Mouse (Mus musculus): ENCODE data around the gene Tbkbp1. TPM values are rescaled to one million over a fixed set of nuclear protein-coding genes. Genes with fewer than 3 reads are reported as not detected.
"Not testable (repeated sequence)": the region's sequence is repeated elsewhere in the genome, so short reads cannot be mapped to it uniquely, and the experiment has no call there.

Tbkbp1 gene
- polyA plus RNA-seq (2015; fragmentation: Nextera tagmentation; extraction: Ambion mirVana) = 4.9 TPM in 2 replicates

DNA sequence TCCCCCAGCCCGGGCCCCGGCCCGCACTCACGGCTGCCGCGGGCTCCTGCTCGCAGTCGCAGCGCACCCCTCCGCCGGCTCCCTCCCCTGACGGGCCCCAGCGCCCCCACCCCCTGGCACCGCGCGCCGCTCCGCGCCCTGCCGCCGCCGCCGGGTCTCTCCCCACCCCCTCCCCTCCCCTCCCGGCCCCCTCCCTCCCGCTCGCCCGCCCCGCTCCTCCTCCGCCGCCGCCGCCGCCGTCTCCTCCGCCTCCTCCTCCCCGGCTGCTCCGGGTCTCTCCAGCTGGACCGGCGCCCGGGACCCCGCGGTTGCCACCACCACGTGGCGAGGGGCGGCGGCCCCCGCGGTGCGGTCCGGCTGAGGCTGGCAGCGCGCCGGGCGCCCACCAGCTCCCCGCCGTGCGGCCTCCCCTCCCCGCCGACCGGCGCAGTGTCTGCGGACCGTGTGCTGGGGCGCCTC is at the start of gene Tbkbp1:
Tbkbp1 (minus strand) TSS at position 153 of the 459 bp plus-strand sequence.
- Histone ChIP-seq H3K4me2 (ENCODE audit: low read depth, low read length) (peak within 1 kb of the TSS; percentile 78), H3K36me3 (ENCODE audit: control insufficient read depth, insufficient read depth, low read length) (peaks cover 3% of the 10 kb centered on the region; the same call in 1 of the 2 replicates), H3K27me3 (ENCODE audit: control insufficient read depth, insufficient read depth, low read depth, low read length) (no peaks in the 10 kb centered on the region), H3K9ac (ENCODE audit: low read length) (peak within 1 kb of the TSS; percentile 74), H3K27ac (ENCODE audit: low read length) (peak within 1 kb of the TSS; percentile 93), H3K4me3 (ENCODE audit: low read length) (peak within 1 kb of the TSS; percentile 78), H3K4me1 (replicated peaks; ENCODE audit: control insufficient read depth, insufficient read depth, low read length) (peaks cover 28% of the 10 kb centered on the region), H3K9me3 (ENCODE audit: control insufficient read depth, low read length) (no peaks in the 10 kb centered on the region)
- under 1% methylated on average over 32 of the region's 64 CpGs for WGBS
- peak; percentile 19 for ATAC-seq (ENCODE audit: low read depth)

DNA sequence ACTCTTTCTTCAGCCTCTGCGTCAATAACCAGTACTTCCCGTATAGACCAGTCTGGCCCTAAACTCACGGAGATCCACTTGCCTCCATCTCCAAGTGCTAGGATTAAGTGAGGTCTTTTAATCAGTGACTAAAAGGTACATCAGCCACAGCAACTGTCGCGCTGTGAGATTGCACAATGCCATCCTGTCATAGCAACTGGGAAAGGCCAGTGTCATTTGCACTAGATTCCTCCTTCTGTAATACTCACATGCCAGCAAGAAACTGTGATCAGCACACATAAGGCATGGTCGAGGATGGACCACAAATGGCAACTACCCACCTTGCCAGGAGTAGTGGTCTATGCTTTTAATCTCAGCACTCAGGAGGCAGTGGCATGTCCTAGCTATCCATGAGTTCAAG is 48.2 kb upstream of the Tbkbp1 start:
- Histone ChIP-seq H3K9me3 (ENCODE audit: control insufficient read depth, low read length) (no peaks in the 10 kb centered on the region), H3K9ac (ENCODE audit: low read length) (no peak overlapping the region), H3K27ac (ENCODE audit: low read length) (no peak overlapping the region), H3K4me3 (ENCODE audit: low read length) (no peak overlapping the region), H3K4me1 (replicated peaks; ENCODE audit: control insufficient read depth, insufficient read depth, low read length) (no peaks in the 10 kb centered on the region), H3K36me3 (ENCODE audit: control insufficient read depth, insufficient read depth, low read length) (no peaks in the 10 kb centered on the region), H3K4me2 (ENCODE audit: low read depth, low read length) (no peak overlapping the region), H3K27me3 (ENCODE audit: control insufficient read depth, insufficient read depth, low read depth, low read length) (no peaks in the 10 kb centered on the region)
- no peak for ATAC-seq (ENCODE audit: low read depth)
- WGBS = 73% methylated on average over 6 of the region's 6 CpGs

- no peaks in the 10 kb centered on the region for H3K36me3 ChIP-seq (ENCODE audit: control insufficient read depth, insufficient read depth, low read length)
- H3K27ac ChIP-seq (ENCODE audit: low read length) = no peak overlapping the region
- no peaks in the 10 kb centered on the region for H3K27me3 ChIP-seq (ENCODE audit: control insufficient read depth, insufficient read depth, low read depth, low read length)
- no peak for ATAC-seq (ENCODE audit: low read depth)
- H3K4me3 ChIP-seq (ENCODE audit: low read length) = no peak overlapping the region
- H3K9me3 ChIP-seq (ENCODE audit: control insufficient read depth, low read length) = no peaks in the 10 kb centered on the region
- no peaks in the 10 kb centered on the region for H3K4me1 ChIP-seq (replicated peaks; ENCODE audit: control insufficient read depth, insufficient read depth, low read length)
- WGBS = 19% methylated on average over 5 of the region's 5 CpGs
- no peak overlapping the region for H3K9ac ChIP-seq (ENCODE audit: low read length)
- no peak overlapping the region for H3K4me2 ChIP-seq (ENCODE audit: low read depth, low read length)
These were observed 47.3 kb upstream of the Tbkbp1 start for GRCm38 (mm10) chr11:97198601-97199000.

GRCm38 (mm10) chr11:97197021-97197420 is 45.7 kb upstream of the Tbkbp1 start:
- no peaks in the 10 kb centered on the region for H3K36me3 ChIP-seq (ENCODE audit: control insufficient read depth, insufficient read depth, low read length)
- H3K9me3 ChIP-seq (ENCODE audit: control insufficient read depth, low read length) = no peaks in the 10 kb centered on the region
- no peak for ATAC-seq (ENCODE audit: low read depth)
- H3K4me2 ChIP-seq (ENCODE audit: low read depth, low read length) = no peak overlapping the region
- no peak overlapping the region for H3K27ac ChIP-seq (ENCODE audit: low read length)
- no peak overlapping the region for H3K9ac ChIP-seq (ENCODE audit: low read length)
- H3K27me3 ChIP-seq (ENCODE audit: control insufficient read depth, insufficient read depth, low read depth, low read length) = no peaks in the 10 kb centered on the region
- H3K4me1 ChIP-seq (replicated peaks; ENCODE audit: control insufficient read depth, insufficient read depth, low read length) = no peaks in the 10 kb centered on the region
- WGBS = 67% methylated on average over 8 of the region's 8 CpGs
- no peak overlapping the region for H3K4me3 ChIP-seq (ENCODE audit: low read length)

DNA sequence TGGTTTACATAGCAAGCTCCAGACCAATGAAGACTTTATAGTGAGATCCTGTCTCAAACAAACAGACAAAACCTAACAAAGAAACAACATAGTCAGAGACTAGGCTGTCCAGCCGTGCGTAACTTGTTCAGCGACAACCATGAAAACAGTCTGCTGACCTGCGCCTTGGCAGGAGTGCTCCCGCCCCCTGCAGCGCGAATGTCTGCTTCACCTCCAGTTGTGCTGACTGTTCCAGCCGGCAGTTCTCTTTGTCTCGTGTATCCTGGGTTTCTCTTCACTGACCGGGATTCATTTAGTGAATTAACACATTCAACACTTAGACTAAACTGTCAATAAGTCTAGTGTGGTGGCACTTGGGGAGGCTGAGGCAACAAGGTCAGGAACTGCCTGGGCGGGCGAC is 45.2 kb upstream of the Tbkbp1 start:
- Histone ChIP-seq H3K36me3 (ENCODE audit: control insufficient read depth, insufficient read depth, low read length) (no peaks in the 10 kb centered on the region), H3K4me3 (ENCODE audit: low read length) (no peak overlapping the region), H3K9ac (ENCODE audit: low read length) (no peak overlapping the region), H3K27me3 (ENCODE audit: control insufficient read depth, insufficient read depth, low read depth, low read length) (no peaks in the 10 kb centered on the region), H3K4me2 (ENCODE audit: low read depth, low read length) (no peak overlapping the region), H3K27ac (ENCODE audit: low read length) (no peak overlapping the region), H3K4me1 (replicated peaks; ENCODE audit: control insufficient read depth, insufficient read depth, low read length) (no peaks in the 10 kb centered on the region), H3K9me3 (ENCODE audit: control insufficient read depth, low read length) (no peaks in the 10 kb centered on the region)
- 69% methylated on average over 12 of the region's 12 CpGs for WGBS
- no peak for ATAC-seq (ENCODE audit: low read depth)

- H3K27me3 ChIP-seq (ENCODE audit: control insufficient read depth, insufficient read depth, low read depth, low read length) = no peaks in the 10 kb centered on the region
- no peak overlapping the region for H3K4me3 ChIP-seq (ENCODE audit: low read length)
- H3K4me1 ChIP-seq (replicated peaks; ENCODE audit: control insufficient read depth, insufficient read depth, low read length) = peaks cover 8% of the 10 kb centered on the region; the same call in 1 of the 2 replicates
- ATAC-seq (ENCODE audit: low read depth) = no peak
- H3K4me2 ChIP-seq (ENCODE audit: low read depth, low read length) = no peak overlapping the region
- H3K9ac ChIP-seq (ENCODE audit: low read length) = no peak overlapping the region
- H3K27ac ChIP-seq (ENCODE audit: low read length) = no peak overlapping the region
- no peaks in the 10 kb centered on the region for H3K9me3 ChIP-seq (ENCODE audit: control insufficient read depth, low read length)
- H3K36me3 ChIP-seq (ENCODE audit: control insufficient read depth, insufficient read depth, low read length) = no peaks in the 10 kb centered on the region
These were observed 41.3 kb upstream of the Tbkbp1 start for GRCm38 (mm10) chr11:97192621-97192951.

GRCm38 (mm10) chr11:97191915-97192620 is 40.8 kb upstream of the Tbkbp1 start:
- Histone ChIP-seq H3K9ac (ENCODE audit: low read length) (no peak overlapping the region), H3K9me3 (ENCODE audit: control insufficient read depth, low read length) (no peaks in the 10 kb centered on the region), H3K27me3 (ENCODE audit: control insufficient read depth, insufficient read depth, low read depth, low read length) (no peaks in the 10 kb centered on the region), H3K36me3 (ENCODE audit: control insufficient read depth, insufficient read depth, low read length) (no peaks in the 10 kb centered on the region), H3K27ac (ENCODE audit: low read length) (no peak overlapping the region), H3K4me2 (ENCODE audit: low read depth, low read length) (no peak overlapping the region), H3K4me1 (replicated peaks; ENCODE audit: control insufficient read depth, insufficient read depth, low read length) (peaks cover 8% of the 10 kb centered on the region; the same call in 1 of the 2 replicates), H3K4me3 (ENCODE audit: low read length) (no peak overlapping the region)
- WGBS = 57% methylated on average over 6 of the region's 6 CpGs
- ATAC-seq (ENCODE audit: low read depth) = no peak

GRCm38 (mm10) chr11:97190992-97191391 is 39.7 kb upstream of the Tbkbp1 start:
- Histone ChIP-seq H3K9ac (ENCODE audit: low read length) (no peak overlapping the region), H3K9me3 (ENCODE audit: control insufficient read depth, low read length) (no peaks in the 10 kb centered on the region), H3K27me3 (ENCODE audit: control insufficient read depth, insufficient read depth, low read depth, low read length) (no peaks in the 10 kb centered on the region), H3K27ac (ENCODE audit: low read length) (no peak overlapping the region), H3K36me3 (ENCODE audit: control insufficient read depth, insufficient read depth, low read length) (no peaks in the 10 kb centered on the region; the same call in 1 of the 2 replicates), H3K4me3 (ENCODE audit: low read length) (no peak overlapping the region), H3K4me1 (replicated peaks; ENCODE audit: control insufficient read depth, insufficient read depth, low read length) (peaks cover 16% of the 10 kb centered on the region), H3K4me2 (ENCODE audit: low read depth, low read length) (no peak overlapping the region)
- no peak for ATAC-seq (ENCODE audit: low read depth)
- WGBS = 88% methylated on average over 6 of the region's 6 CpGs

GRCm38 (mm10) chr11:97189645-97190044 is 38.4 kb upstream of the Tbkbp1 start:
- not testable (repeated sequence) for H3K4me3 ChIP-seq (ENCODE audit: low read length); H3K9ac ChIP-seq (ENCODE audit: low read length); ATAC-seq (ENCODE audit: low read depth); H3K27me3 ChIP-seq (ENCODE audit: control insufficient read depth, insufficient read depth, low read depth, low read length); H3K4me2 ChIP-seq (ENCODE audit: low read depth, low read length); H3K27ac ChIP-seq (ENCODE audit: low read length); H3K9me3 ChIP-seq (ENCODE audit: control insufficient read depth, low read length)
- 82% methylated on average over 6 of the region's 6 CpGs for WGBS
- Histone ChIP-seq H3K4me1 (replicated peaks; ENCODE audit: control insufficient read depth, insufficient read depth, low read length) (peaks cover 20% of the 10 kb centered on the region), H3K36me3 (ENCODE audit: control insufficient read depth, insufficient read depth, low read length) (peaks cover 10% of the 10 kb centered on the region)
